Mouse (Mus musculus) MEL (cell line): ENCODE results near the gene Hdac2.

ENCODE experiments used
- CTCF ChIP-seq, 3 experiments: IDR thresholded peaks in 2 of 3; conservative IDR thresholded peaks in 1 of 3; 2 replicates each; pipeline ENCODE4 v1.5.1; 2011 to 2012; ENCODE audit warnings: low read length in 3 of 3, low read depth in 2 of 3, mild to moderate bottlenecking in 2 of 3, improper control_type of control experiment in 1 of 3, inconsistent platforms in 1 of 3, mixed read lengths in 1 of 3, moderate library complexity in 1 of 3; ENCODE audit not compliant: control insufficient read depth in 1 of 3, insufficient read depth in 1 of 3, poor library complexity in 1 of 3, severe bottlenecking in 1 of 3
- POLR2A ChIP-seq, 2 experiments: IDR thresholded peaks; 2 replicates each; pipeline ENCODE4 v1.6.1; 2011 to 2012; ENCODE audit warnings: low read length in 2 of 2, mild to moderate bottlenecking in 2 of 2, control low read depth in 1 of 2, improper control_type of control experiment in 1 of 2, low read depth in 1 of 2, moderate library complexity in 1 of 2; ENCODE audit not compliant: control insufficient read depth in 1 of 2, insufficient read depth in 1 of 2, poor library complexity in 1 of 2
- POLR2AphosphoS5 ChIP-seq: IDR thresholded peaks from 2 replicates; pipeline ENCODE4 v1.6.1; 2012; ENCODE audit warnings: low read depth, borderline replicate concordance, mild to moderate bottlenecking, inconsistent platforms, low read length, moderate library complexity, mixed read lengths
- ZMIZ1 ChIP-seq: IDR thresholded peaks from 2 replicates; pipeline ENCODE4 v1.6.1; 2012; ENCODE audit warnings: low read depth, mild to moderate bottlenecking, inconsistent platforms, low read length, improper control_type of control experiment, moderate library complexity

DNA sequence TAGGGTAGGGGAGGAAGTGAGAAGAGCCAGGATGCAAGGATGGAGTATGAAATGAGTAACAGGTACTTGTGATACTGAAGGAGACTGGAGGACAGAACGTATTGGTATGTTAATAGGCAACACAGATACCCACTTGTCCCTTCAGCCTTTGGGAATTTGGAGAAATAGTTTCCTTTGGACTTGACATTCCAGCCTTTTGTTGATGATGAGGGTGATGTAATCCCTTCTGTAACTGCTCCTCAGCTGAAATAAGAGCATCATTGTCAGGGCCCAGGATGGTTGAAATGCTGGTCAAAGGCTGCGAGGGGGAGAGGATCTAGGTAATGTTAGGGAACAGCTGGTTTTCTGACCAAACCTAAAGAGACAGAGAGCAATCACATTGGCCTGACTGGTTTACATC is 54.3 kb downstream of the Hdac2 start:
- TF ChIP-seq CTCF (IDR thresholded peaks at IDR 0.05 in 2 of 3, conservative IDR thresholded peaks at IDR 0.05 in 1 of 3; ENCODE audit: control insufficient read depth in 1 of 3, insufficient read depth in 1 of 3, low read depth in 2 of 3, low read length in 3 of 3, poor library complexity in 1 of 3, severe bottlenecking in 1 of 3) (no peak), POLR2A (IDR thresholded peaks at IDR 0.05; ENCODE audit: control insufficient read depth in 1 of 2, insufficient read depth in 1 of 2, low read depth in 1 of 2, low read length in 2 of 2, poor library complexity in 1 of 2) (no peak), POLR2AphosphoS5 (no peak), ZMIZ1 (no peak)
